Mouse (Mus musculus): Measurements from ENCODE around the gene Knop1.

- TF ChIP-seq CTCF (IDR thresholded peaks at IDR 0.05; ENCODE audit: control insufficient read depth, insufficient read depth, insufficient read length) (no peak), MAX (IDR thresholded peaks at IDR 0.05) (no peak), CEBPB (IDR thresholded peaks at IDR 0.05; ENCODE audit: low read depth) (no peak), FOSL1 (IDR thresholded peaks at IDR 0.05; ENCODE audit: insufficient read depth, low read length, poor library complexity, severe bottlenecking) (no peak)
Measured at GRCm38 (mm10) chr7:118902944-118903343, 46.9 kb upstream of the Knop1 start.

Measured in C2C12 (cell line).